Mouse (Mus musculus): Measurements from ENCODE around the gene Tmem117. TPM values are rescaled to one million over a fixed set of nuclear protein-coding genes. Genes with fewer than 3 reads are reported as not detected.

Tmem117 gene
- polyA plus RNA-seq, 1 experiment: not detected

DNA sequence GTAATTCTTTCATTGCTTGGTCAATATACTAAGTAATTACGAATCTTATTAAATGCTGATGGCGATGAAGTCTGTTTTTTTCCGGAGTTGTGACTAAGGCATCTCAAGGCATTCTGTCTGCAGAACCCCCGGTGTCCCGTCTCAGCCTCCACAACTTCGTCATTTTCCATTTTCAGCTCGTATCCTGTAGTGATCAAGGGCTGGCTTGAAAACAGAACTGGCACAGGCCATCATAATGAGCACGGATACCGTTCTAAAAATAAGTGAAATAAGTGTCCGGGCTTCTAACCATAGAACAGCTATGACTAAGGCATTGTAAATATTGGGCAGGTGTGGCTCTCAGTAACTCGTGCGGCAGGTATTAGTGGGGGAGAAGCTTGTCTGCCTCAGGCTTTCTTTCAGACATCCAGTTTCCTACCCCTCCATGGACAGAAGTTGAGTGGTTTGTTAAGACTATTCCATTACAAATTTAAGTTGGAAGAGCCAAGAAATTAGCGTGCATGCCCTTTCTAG, 26.8 kb downstream of the Tmem117 start:
- Histone ChIP-seq H3K4me1 (ENCODE audit: control insufficient read depth) (no peaks in the 10 kb centered on the region), H3K4me3 (replicated peaks) (no peak overlapping the region), H3K27me3 (ENCODE audit: control insufficient read depth) (no peaks in the 10 kb centered on the region), H3K36me3 (ENCODE audit: control insufficient read depth) (no peaks in the 10 kb centered on the region), H3K9me3 (ENCODE audit: control insufficient read depth, low read length) (no peaks in the 10 kb centered on the region)
- no peak for TF ChIP-seq GATA1 (IDR thresholded peaks at IDR 0.05; ENCODE audit: low read length)

GRCm38 (mm10) chr15:94657882-94658281, 28.9 kb downstream of the Tmem117 start:
- Histone ChIP-seq H3K27me3 (ENCODE audit: control insufficient read depth) (no peaks in the 10 kb centered on the region), H3K36me3 (ENCODE audit: control insufficient read depth) (no peaks in the 10 kb centered on the region), H3K9me3 (ENCODE audit: control insufficient read depth, low read length) (no peaks in the 10 kb centered on the region), H3K4me3 (replicated peaks) (no peak overlapping the region), H3K4me1 (ENCODE audit: control insufficient read depth) (no peaks in the 10 kb centered on the region)
- no peak for TF ChIP-seq GATA1 (IDR thresholded peaks at IDR 0.05; ENCODE audit: low read length)
- no peak for TF ChIP-seq TAL1 (IDR thresholded peaks at IDR 0.05; ENCODE audit: low read length)

GRCm38 (mm10) chr15:94658392-94659111, 29.5 kb downstream of the Tmem117 start:
- Histone ChIP-seq H3K27me3 (ENCODE audit: control insufficient read depth) (no peaks in the 10 kb centered on the region), H3K4me3 (replicated peaks) (no peak overlapping the region)

DNA sequence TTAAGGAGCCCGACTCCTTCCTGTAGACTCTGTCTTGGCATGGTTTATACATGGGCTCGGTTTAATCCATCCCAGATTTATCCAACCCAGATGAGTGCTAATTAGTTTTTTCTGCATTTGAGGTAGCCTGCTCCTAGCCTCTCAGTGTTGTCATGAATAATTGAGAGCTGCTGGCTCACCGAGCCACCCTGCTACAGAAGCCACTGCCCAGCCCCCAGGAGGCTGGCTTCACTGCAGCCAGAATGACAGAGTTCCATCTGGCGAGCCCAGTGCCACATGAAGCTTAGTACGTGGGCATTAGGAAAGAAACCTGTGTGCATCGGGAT, 30.0 kb downstream of the Tmem117 start:
- no peaks in the 10 kb centered on the region for H3K36me3 ChIP-seq (ENCODE audit: control insufficient read depth)
- H3K4me1 ChIP-seq (ENCODE audit: control insufficient read depth): no peaks in the 10 kb centered on the region
- no peak overlapping the region for H3K4me3 ChIP-seq (replicated peaks)
- no peaks in the 10 kb centered on the region for H3K9me3 ChIP-seq (ENCODE audit: control insufficient read depth, low read length)
- no peaks in the 10 kb centered on the region for H3K27me3 ChIP-seq (ENCODE audit: control insufficient read depth)
- no peak for TF ChIP-seq TAL1 (IDR thresholded peaks at IDR 0.05; ENCODE audit: low read length)
- no peak for TF ChIP-seq GATA1 (IDR thresholded peaks at IDR 0.05; ENCODE audit: low read length)

More at GRCm38 (mm10) chr15:94658392-94659111, 29.5 kb downstream of the Tmem117 start:
- no peaks in the 10 kb centered on the region for H3K36me3 ChIP-seq (ENCODE audit: control insufficient read depth)
- no peaks in the 10 kb centered on the region for H3K4me1 ChIP-seq (ENCODE audit: control insufficient read depth)
- H3K9me3 ChIP-seq (ENCODE audit: control insufficient read depth, low read length): no peaks in the 10 kb centered on the region
- no peak for TF ChIP-seq TAL1 (IDR thresholded peaks at IDR 0.05; ENCODE audit: low read length)
- no peak for TF ChIP-seq GATA1 (IDR thresholded peaks at IDR 0.05; ENCODE audit: low read length)

DNA sequence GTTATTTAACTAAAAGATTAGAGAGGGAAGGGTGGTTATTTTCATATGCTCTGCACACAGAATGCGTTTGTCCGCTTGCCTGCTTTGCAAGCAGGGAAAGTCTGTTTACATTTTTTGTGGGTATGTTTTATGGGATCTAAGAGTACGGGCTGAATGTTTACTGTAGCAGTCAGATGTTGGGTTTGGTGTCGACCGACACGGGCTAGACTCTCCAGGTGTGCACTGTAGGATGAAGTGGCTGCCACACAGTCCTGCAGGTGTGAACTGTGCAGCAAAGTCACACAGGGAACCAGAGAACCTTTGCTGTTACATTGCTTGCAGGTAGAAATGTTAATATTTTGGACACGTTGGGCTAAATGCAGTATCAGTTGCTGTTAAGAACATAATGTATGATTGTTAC, 31.9 kb downstream of the Tmem117 start:
- TF ChIP-seq GATA1 (IDR thresholded peaks at IDR 0.05; ENCODE audit: low read length): no peak
- TF ChIP-seq TAL1 (IDR thresholded peaks at IDR 0.05; ENCODE audit: low read length): no peak
- Histone ChIP-seq H3K9me3 (ENCODE audit: control insufficient read depth, low read length) (no peaks in the 10 kb centered on the region), H3K4me3 (replicated peaks) (no peak overlapping the region), H3K4me1 (ENCODE audit: control insufficient read depth) (no peaks in the 10 kb centered on the region), H3K36me3 (ENCODE audit: control insufficient read depth) (no peaks in the 10 kb centered on the region), H3K27me3 (ENCODE audit: control insufficient read depth) (no peaks in the 10 kb centered on the region)

GRCm38 (mm10) chr15:94661398-94661797, 32.4 kb downstream of the Tmem117 start:
- H3K36me3 ChIP-seq (ENCODE audit: control insufficient read depth): no peaks in the 10 kb centered on the region
- no peak for TF ChIP-seq TAL1 (IDR thresholded peaks at IDR 0.05; ENCODE audit: low read length)
- TF ChIP-seq GATA1 (IDR thresholded peaks at IDR 0.05; ENCODE audit: low read length): no peak
- no peaks in the 10 kb centered on the region for H3K27me3 ChIP-seq (ENCODE audit: control insufficient read depth)
- H3K9me3 ChIP-seq (ENCODE audit: control insufficient read depth, low read length): no peaks in the 10 kb centered on the region
- H3K4me1 ChIP-seq (ENCODE audit: control insufficient read depth): no peaks in the 10 kb centered on the region
- no peak overlapping the region for H3K4me3 ChIP-seq (replicated peaks)

GRCm38 (mm10) chr15:94664612-94665011, 35.6 kb downstream of the Tmem117 start:
- no peak overlapping the region for H3K4me3 ChIP-seq (replicated peaks)
- no peak for TF ChIP-seq TAL1 (IDR thresholded peaks at IDR 0.05; ENCODE audit: low read length)
- TF ChIP-seq GATA1 (IDR thresholded peaks at IDR 0.05; ENCODE audit: low read length): no peak
- H3K9me3 ChIP-seq (ENCODE audit: control insufficient read depth, low read length): no peaks in the 10 kb centered on the region
- H3K27me3 ChIP-seq (ENCODE audit: control insufficient read depth): no peaks in the 10 kb centered on the region
- H3K36me3 ChIP-seq (ENCODE audit: control insufficient read depth): no peaks in the 10 kb centered on the region
- H3K4me1 ChIP-seq (ENCODE audit: control insufficient read depth): no peaks in the 10 kb centered on the region

DNA sequence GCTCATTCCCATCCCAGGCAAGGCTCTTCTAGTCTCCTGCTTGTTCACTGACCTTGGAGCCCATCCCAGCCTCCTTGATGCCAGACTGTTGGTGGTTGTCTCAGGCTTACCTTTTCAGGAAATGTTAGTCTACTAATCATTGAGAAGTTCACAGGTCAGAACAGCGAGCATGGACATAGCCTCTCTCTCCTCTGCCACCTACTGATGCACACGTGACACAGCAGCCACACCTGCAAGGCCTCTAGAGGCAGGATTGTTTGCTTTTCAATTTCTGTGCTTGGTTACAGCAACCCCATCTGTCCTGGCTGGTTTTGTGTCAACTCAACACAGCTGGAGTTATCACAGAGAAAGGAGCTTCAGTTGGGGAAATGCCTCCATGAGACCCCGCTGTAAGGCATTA, 52.1 kb downstream of the Tmem117 start:
- Histone ChIP-seq H3K4me3 (replicated peaks) (no peak overlapping the region), H3K36me3 (ENCODE audit: control insufficient read depth) (no peaks in the 10 kb centered on the region), H3K27me3 (ENCODE audit: control insufficient read depth) (no peaks in the 10 kb centered on the region), H3K4me1 (ENCODE audit: control insufficient read depth) (no peaks in the 10 kb centered on the region), H3K9me3 (ENCODE audit: control insufficient read depth, low read length) (no peaks in the 10 kb centered on the region)
- no peak for TF ChIP-seq GATA1 (IDR thresholded peaks at IDR 0.05; ENCODE audit: low read length)
- TF ChIP-seq TAL1 (IDR thresholded peaks at IDR 0.05; ENCODE audit: low read length): no peak

GRCm38 (mm10) chr15:94684269-94684668, 55.2 kb downstream of the Tmem117 start:
- Histone ChIP-seq H3K4me1 (ENCODE audit: control insufficient read depth) (no peaks in the 10 kb centered on the region), H3K9me3 (ENCODE audit: control insufficient read depth, low read length) (0 out of 2 replicates have a peak, but pooled peaks cover 5% of the 10 kb centered on the region), H3K36me3 (ENCODE audit: control insufficient read depth) (no peaks in the 10 kb centered on the region), H3K27me3 (ENCODE audit: control insufficient read depth) (no peaks in the 10 kb centered on the region), H3K4me3 (replicated peaks) (no peak overlapping the region)
- TF ChIP-seq GATA1 (IDR thresholded peaks at IDR 0.05; ENCODE audit: low read length): no peak
- no peak for TF ChIP-seq TAL1 (IDR thresholded peaks at IDR 0.05; ENCODE audit: low read length)

DNA sequence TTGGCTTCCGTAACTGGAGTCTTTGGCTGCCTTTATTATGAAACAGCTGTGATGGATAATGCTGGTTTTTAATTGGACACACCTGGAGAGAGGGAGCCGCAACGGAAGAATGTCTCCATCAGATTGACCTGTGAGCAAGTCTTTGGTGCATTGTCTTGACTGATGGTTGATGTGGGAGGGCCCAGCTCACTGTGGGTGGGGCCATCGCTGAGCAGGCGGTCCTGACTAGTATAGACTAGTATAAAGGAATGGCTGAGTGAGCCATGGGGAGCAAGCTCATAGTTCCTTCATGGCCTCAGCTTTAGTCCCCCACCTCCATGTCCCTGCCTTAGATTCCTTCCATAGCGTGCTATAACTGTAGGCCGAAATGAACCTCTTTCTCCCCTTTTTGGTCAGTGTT, 58.1 kb downstream of the Tmem117 start:
- no peak for TF ChIP-seq TAL1 (IDR thresholded peaks at IDR 0.05; ENCODE audit: low read length)
- TF ChIP-seq GATA1 (IDR thresholded peaks at IDR 0.05; ENCODE audit: low read length): no peak
- H3K9me3 ChIP-seq (ENCODE audit: control insufficient read depth, low read length): 0 out of 2 replicates have a peak, but pooled peaks cover 5% of the 10 kb centered on the region
- H3K36me3 ChIP-seq (ENCODE audit: control insufficient read depth): no peaks in the 10 kb centered on the region
- H3K27me3 ChIP-seq (ENCODE audit: control insufficient read depth): no peaks in the 10 kb centered on the region
- H3K4me3 ChIP-seq (replicated peaks): no peak overlapping the region
- no peaks in the 10 kb centered on the region for H3K4me1 ChIP-seq (ENCODE audit: control insufficient read depth)

All from erythroblast, embryonic 14.5 days (primary cell).